Mouse (Mus musculus): Measurements from ENCODE around the gene Eml6. TPM values are rescaled to one million over a fixed set of nuclear protein-coding genes. Genes with fewer than 3 reads are reported as not detected.
"Not testable (repeated sequence)": the region's sequence is repeated elsewhere in the genome, so short reads cannot be mapped to it uniquely, and the experiment has no call there.

The Eml6 gene
- polyA plus RNA-seq, 1 experiment from 2014 or later: 1.1 TPM

- Histone ChIP-seq H3K9ac (no peak overlapping the region), H3K27ac (no peak overlapping the region), H3K27me3 (no peaks in the 10 kb centered on the region), H3K4me3 (no peak overlapping the region), H3K9me3 (no peaks in the 10 kb centered on the region), H3K36me3 (no peaks in the 10 kb centered on the region), H3K4me2 (replicated peaks) (no peak overlapping the region), H3K4me1 (no peaks in the 10 kb centered on the region)
- WGBS: 92% methylated on average over 1 of the region's 1 CpGs
- ATAC-seq (ENCODE audit: insufficient number of reproducible peaks, insufficient read depth, low FRiP score, low TSS enrichment): no peak
These were observed 263.1 kb downstream of the Eml6 start for GRCm38 (mm10) chr11:29762768-29763167.

- Histone ChIP-seq H3K27me3 (no peaks in the 10 kb centered on the region), H3K36me3 (no peaks in the 10 kb centered on the region), H3K27ac (no peak overlapping the region), H3K4me3 (no peak overlapping the region), H3K9me3 (no peaks in the 10 kb centered on the region), H3K4me2 (replicated peaks) (no peak overlapping the region), H3K9ac (no peak overlapping the region), H3K4me1 (no peaks in the 10 kb centered on the region)
- WGBS: 93% methylated on average over 9 of the region's 9 CpGs
- no peak for ATAC-seq (ENCODE audit: insufficient number of reproducible peaks, insufficient read depth, low FRiP score, low TSS enrichment)
These were observed 264.4 kb downstream of the Eml6 start for GRCm38 (mm10) chr11:29761387-29761786.

- no peaks in the 10 kb centered on the region for H3K4me1 ChIP-seq
- no peak overlapping the region for H3K4me3 ChIP-seq
- no peak overlapping the region for H3K9ac ChIP-seq
- H3K36me3 ChIP-seq: no peaks in the 10 kb centered on the region
- no peaks in the 10 kb centered on the region for H3K9me3 ChIP-seq
- H3K4me2 ChIP-seq (replicated peaks): no peak overlapping the region
- ATAC-seq (ENCODE audit: insufficient number of reproducible peaks, insufficient read depth, low FRiP score, low TSS enrichment): no peak
- H3K27me3 ChIP-seq: no peaks in the 10 kb centered on the region
- H3K27ac ChIP-seq: no peak overlapping the region
- 88% methylated on average over 5 of the region's 5 CpGs for whole genome bisulfite sequencing
These were observed 267.2 kb downstream of the Eml6 start for GRCm38 (mm10) chr11:29758617-29759016.

GRCm38 (mm10) chr11:29756007-29756406 lies 269.8 kb downstream of the Eml6 start:
- 97% methylated on average over 5 of the region's 5 CpGs for WGBS
- H3K9ac ChIP-seq; H3K9me3 ChIP-seq; H3K27me3 ChIP-seq; H3K4me3 ChIP-seq; H3K27ac ChIP-seq; H3K4me1 ChIP-seq; H3K36me3 ChIP-seq; ATAC-seq (ENCODE audit: insufficient number of reproducible peaks, insufficient read depth, low FRiP score, low TSS enrichment); H3K4me2 ChIP-seq (replicated peaks): not testable (repeated sequence)

GRCm38 (mm10) chr11:29751648-29752611 lies 273.9 kb downstream of the Eml6 start:
- no peaks in the 10 kb centered on the region for H3K27me3 ChIP-seq
- H3K4me3 ChIP-seq: no peak overlapping the region
- no peaks in the 10 kb centered on the region for H3K4me1 ChIP-seq
- no peak overlapping the region for H3K27ac ChIP-seq
- ATAC-seq (ENCODE audit: insufficient number of reproducible peaks, insufficient read depth, low FRiP score, low TSS enrichment): no peak
- H3K36me3 ChIP-seq: peaks cover 10% of the 10 kb centered on the region; the same call in 1 of the 2 replicates
- no peak overlapping the region for H3K9ac ChIP-seq
- 85% methylated on average over 14 of the region's 14 CpGs for WGBS
- H3K9me3 ChIP-seq: no peaks in the 10 kb centered on the region
- H3K4me2 ChIP-seq (replicated peaks): no peak overlapping the region

GRCm38 (mm10) chr11:29751013-29751412 lies 274.8 kb downstream of the Eml6 start:
- no peak overlapping the region for H3K9ac ChIP-seq
- H3K27me3 ChIP-seq: no peaks in the 10 kb centered on the region
- no peak overlapping the region for H3K4me2 ChIP-seq (replicated peaks)
- ATAC-seq (ENCODE audit: insufficient number of reproducible peaks, insufficient read depth, low FRiP score, low TSS enrichment): no peak
- H3K36me3 ChIP-seq: peaks cover 19% of the 10 kb centered on the region
- H3K4me3 ChIP-seq: no peak overlapping the region
- H3K27ac ChIP-seq: no peak overlapping the region
- WGBS: 87% methylated on average over 2 of the region's 2 CpGs
- H3K9me3 ChIP-seq: no peaks in the 10 kb centered on the region
- H3K4me1 ChIP-seq: no peaks in the 10 kb centered on the region

GRCm38 (mm10) chr11:29749468-29749829 lies 276.4 kb downstream of the Eml6 start:
- Histone ChIP-seq H3K9me3 (no peaks in the 10 kb centered on the region), H3K4me3 (no peak overlapping the region), H3K27me3 (no peaks in the 10 kb centered on the region), H3K27ac (no peak overlapping the region), H3K4me2 (replicated peaks) (no peak overlapping the region), H3K36me3 (peaks cover 21% of the 10 kb centered on the region), H3K9ac (no peak overlapping the region), H3K4me1 (no peaks in the 10 kb centered on the region)
- WGBS: 92% methylated on average over 1 of the region's 1 CpGs
- no peak for ATAC-seq (ENCODE audit: insufficient number of reproducible peaks, insufficient read depth, low FRiP score, low TSS enrichment)

GRCm38 (mm10) chr11:29748750-29749467 lies 276.9 kb downstream of the Eml6 start:
- H3K4me1 ChIP-seq: no peaks in the 10 kb centered on the region
- no peak overlapping the region for H3K9ac ChIP-seq
- 86% methylated on average over 8 of the region's 8 CpGs for WGBS
- no peak for ATAC-seq (ENCODE audit: insufficient number of reproducible peaks, insufficient read depth, low FRiP score, low TSS enrichment)
- no peaks in the 10 kb centered on the region for H3K27me3 ChIP-seq
- H3K27ac ChIP-seq: no peak overlapping the region
- no peak overlapping the region for H3K4me3 ChIP-seq
- H3K9me3 ChIP-seq: no peaks in the 10 kb centered on the region
- H3K36me3 ChIP-seq: peaks cover 21% of the 10 kb centered on the region
- no peak overlapping the region for H3K4me2 ChIP-seq (replicated peaks)

- Histone ChIP-seq H3K36me3 (peaks cover 26% of the 10 kb centered on the region), H3K9me3 (no peaks in the 10 kb centered on the region), H3K27me3 (no peaks in the 10 kb centered on the region), H3K4me3 (no peak overlapping the region), H3K9ac (no peak overlapping the region), H3K4me1 (no peaks in the 10 kb centered on the region), H3K27ac (no peak overlapping the region), H3K4me2 (replicated peaks) (no peak overlapping the region)
- ATAC-seq (ENCODE audit: insufficient number of reproducible peaks, insufficient read depth, low FRiP score, low TSS enrichment): no peak
- 85% methylated on average over 1 of the region's 1 CpGs for WGBS
These were observed 278.0 kb downstream of the Eml6 start for GRCm38 (mm10) chr11:29747881-29748280.

GRCm38 (mm10) chr11:29747365-29747764 lies 278.5 kb downstream of the Eml6 start:
- 92% methylated on average over 3 of the region's 3 CpGs for WGBS
- Histone ChIP-seq H3K27me3 (no peaks in the 10 kb centered on the region), H3K36me3 (peaks cover 26% of the 10 kb centered on the region), H3K4me1 (no peaks in the 10 kb centered on the region), H3K4me2 (replicated peaks) (no peak overlapping the region), H3K9me3 (no peaks in the 10 kb centered on the region), H3K4me3 (no peak overlapping the region), H3K27ac (no peak overlapping the region), H3K9ac (no peak overlapping the region)
- ATAC-seq (ENCODE audit: insufficient number of reproducible peaks, insufficient read depth, low FRiP score, low TSS enrichment): no peak

- WGBS: 91% methylated on average over 9 of the region's 9 CpGs
- Histone ChIP-seq H3K4me2 (replicated peaks) (no peak overlapping the region), H3K36me3 (peaks cover 32% of the 10 kb centered on the region), H3K9me3 (no peaks in the 10 kb centered on the region), H3K4me1 (no peaks in the 10 kb centered on the region), H3K9ac (no peak overlapping the region), H3K27me3 (no peaks in the 10 kb centered on the region), H3K4me3 (no peak overlapping the region), H3K27ac (no peak overlapping the region)
- ATAC-seq (ENCODE audit: insufficient number of reproducible peaks, insufficient read depth, low FRiP score, low TSS enrichment): no peak
These were observed 279.6 kb downstream of the Eml6 start for GRCm38 (mm10) chr11:29746203-29746602.

GRCm38 (mm10) chr11:29745513-29745912 lies 280.3 kb downstream of the Eml6 start:
- H3K9ac ChIP-seq: no peak overlapping the region
- WGBS: 86% methylated on average over 2 of the region's 2 CpGs
- peaks cover 32% of the 10 kb centered on the region for H3K36me3 ChIP-seq

More at GRCm38 (mm10) chr11:29745513-29745912, 280.3 kb downstream of the Eml6 start:
- no peaks in the 10 kb centered on the region for H3K4me1 ChIP-seq
- H3K4me2 ChIP-seq (replicated peaks): no peak overlapping the region
- no peak overlapping the region for H3K4me3 ChIP-seq
- no peak overlapping the region for H3K27ac ChIP-seq
- no peaks in the 10 kb centered on the region for H3K9me3 ChIP-seq
- no peaks in the 10 kb centered on the region for H3K27me3 ChIP-seq
- no peak for ATAC-seq (ENCODE audit: insufficient number of reproducible peaks, insufficient read depth, low FRiP score, low TSS enrichment)

All from embryonic facial prominence, embryonic 12.5 days (tissue).